8 mouse cellular contexts compared by ENCODE assay signal in the genomic region with DNA sequence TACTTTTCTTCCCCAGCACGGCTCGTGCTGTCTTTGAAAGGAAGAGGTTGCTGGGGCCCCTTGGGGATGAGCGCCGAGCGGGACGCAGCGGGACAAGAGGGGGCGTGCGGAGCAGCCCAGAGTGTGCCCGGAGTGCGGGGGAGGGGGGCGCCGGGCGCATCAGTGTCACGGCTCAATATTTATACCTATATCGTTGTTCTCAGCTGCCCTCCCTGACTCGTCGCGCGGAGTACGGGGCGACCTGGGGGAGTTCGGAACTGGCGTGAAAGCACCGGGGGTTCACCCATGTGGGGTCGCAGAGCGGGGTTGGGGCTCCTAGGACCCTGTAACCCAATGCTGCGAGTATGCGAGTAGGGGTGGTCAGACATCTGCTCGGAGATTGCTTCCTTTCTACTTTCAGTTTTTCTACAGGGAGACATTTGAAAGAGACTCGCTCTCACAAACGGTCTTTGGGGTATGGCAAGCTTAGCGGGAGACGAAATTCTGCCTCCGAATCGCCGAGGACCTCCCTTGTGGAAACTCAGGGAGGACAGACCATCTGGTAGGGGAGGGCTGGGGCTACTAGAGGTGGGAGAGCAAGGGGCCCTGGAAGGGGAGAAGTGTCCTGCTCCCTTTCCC. TPM values are rescaled to one million over a fixed set of nuclear protein-coding genes. Genes with fewer than 3 reads are reported as not detected.
DNase-seq lines count a peak whose midpoint lies in the region; ATAC-seq and TF ChIP-seq lines count a peak whose summit lies in the region.

Gene E030030I06Rik (minus strand): TSS at position 198 of the 618 bp plus-strand sequence.

- under 1% methylated on average over 35 of the region's 37 CpGs for WGBS in forebrain, embryonic 14.5 days
- WGBS in midbrain, embryonic 15.5 days = under 1% methylated on average over 37 of the region's 37 CpGs

- DNase-seq in adrenal gland, postnatal 10 days = peak; percentile 43
- no peak for DNase-seq in adrenal gland, adult 8-10 months
- DNase-seq in testis, postnatal 14 days (ENCODE audit: low spot score) = no peak
- no peak for DNase-seq in forebrain, embryonic 14.5 days (ENCODE audit: low spot score)
- peak; percentile 32 for DNase-seq in kidney, adult 9 months
- no peak for DNase-seq in layer of hippocampus, postnatal 25 days (ENCODE audit: extremely low spot score in 1 of 2, low spot score in 1 of 2)

- ATAC-seq in forebrain, embryonic 14.5 days = peak; percentile 61
- peak; percentile 51 for ATAC-seq in midbrain, embryonic 15.5 days (replicated peaks)

- TF ChIP-seq CTCF in testis, adult 2 months (IDR thresholded peaks at IDR 0.05; ENCODE audit: control insufficient read depth, insufficient read depth, insufficient replicate concordance, low read depth, low read length) = no peak

- no peaks in the 10 kb centered on the region for H3K27me3 ChIP-seq in testis, adult 2 months (ENCODE audit: control insufficient read depth, insufficient read depth, low read length)
- peaks cover 15% of the 10 kb centered on the region for H3K27me3 ChIP-seq in forebrain, embryonic 14.5 days (replicated peaks; ENCODE audit: control insufficient read depth, insufficient read depth, low read length)
- peaks cover 24% of the 10 kb centered on the region for H3K27me3 ChIP-seq in midbrain, embryonic 15.5 days (replicated peaks)

- peak within 1 kb of the TSS; percentile 76 for H3K4me3 ChIP-seq in testis, adult 2 months (ENCODE audit: control insufficient read depth, low read depth, low read length)
- H3K4me3 ChIP-seq in forebrain, embryonic 14.5 days (ENCODE audit: low read depth, low read length) = peak within 1 kb of the TSS; percentile 53
- peak within 1 kb of the TSS; percentile 52 for H3K4me3 ChIP-seq in midbrain, embryonic 15.5 days

- no peaks in the 10 kb centered on the region for H3K36me3 ChIP-seq in testis, adult 2 months (ENCODE audit: control insufficient read depth, insufficient read depth, low read length)
- no peaks in the 10 kb centered on the region for H3K36me3 ChIP-seq in forebrain, embryonic 14.5 days (ENCODE audit: control insufficient read depth, insufficient read depth, low read length)
- H3K36me3 ChIP-seq in midbrain, embryonic 15.5 days (replicated peaks) = no peaks in the 10 kb centered on the region

- peak within 1 kb of the TSS; percentile 64 for H3K9ac ChIP-seq in forebrain, embryonic 14.5 days (ENCODE audit: low read length)
- H3K9ac ChIP-seq in midbrain, embryonic 15.5 days = peak within 1 kb of the TSS; percentile 45; the same call in 1 of the 2 replicates

- peaks cover 14% of the 10 kb centered on the region for H3K4me1 ChIP-seq in testis, adult 2 months (ENCODE audit: control insufficient read depth, insufficient read depth, low read length)
- H3K4me1 ChIP-seq in forebrain, embryonic 14.5 days (ENCODE audit: control insufficient read depth, insufficient read depth, low read length) = no peaks in the 10 kb centered on the region
- H3K4me1 ChIP-seq in midbrain, embryonic 15.5 days = peaks cover 33% of the 10 kb centered on the region

- TF ChIP-seq POLR2A in testis, adult 2 months (IDR thresholded peaks at IDR 0.05; ENCODE audit: control insufficient read depth, low read depth, low read length) = no peak

- peak within 1 kb of the TSS; percentile 92 for H3K4me2 ChIP-seq in forebrain, embryonic 14.5 days (ENCODE audit: low read length)
- peak within 1 kb of the TSS; percentile 92 for H3K4me2 ChIP-seq in midbrain, embryonic 15.5 days

- no peak within 1 kb of the TSS for H3K27ac ChIP-seq in testis, adult 2 months (ENCODE audit: control insufficient read depth, insufficient read depth, low read depth, low read length)
- no peak within 1 kb of the TSS for H3K27ac ChIP-seq in forebrain, embryonic 14.5 days (ENCODE audit: low read depth, low read length)
- H3K27ac ChIP-seq in midbrain, embryonic 15.5 days = no peak within 1 kb of the TSS

- H3K9me3 ChIP-seq in forebrain, embryonic 14.5 days (replicated peaks; ENCODE audit: control insufficient read depth, low read length) = no peaks in the 10 kb centered on the region
- no peaks in the 10 kb centered on the region for H3K9me3 ChIP-seq in midbrain, embryonic 15.5 days

RNA-seq across cellular contexts. Expression of gene E030030I06Rik, which starts in this region (rescaled TPM):
- total RNA-seq in adrenal gland, postnatal 10 days (2021) = 1 to 10 TPM; 6.0 to 8.9 TPM
- total RNA-seq in adrenal gland, adult 8-10 months (2022) = 1 to 10 TPM; 3.8 to 8.9 (median 7.0) TPM
- polyA plus RNA-seq in testis, adult 2 months (2012; rRNA removed) = 0.22 and 1.2 TPM in 2 replicates
- polyA plus RNA-seq in forebrain, embryonic 14.5 days (2014; fragmentation: Nextera tagmentation; extraction: Ambion mirVana) = 5.0 and 6.5 TPM in 2 replicates
- polyA plus RNA-seq in midbrain, embryonic 15.5 days (2015; fragmentation: Nextera tagmentation; extraction: Ambion mirVana) = 2.9 and 4.1 TPM in 2 replicates
- total RNA-seq in layer of hippocampus, postnatal 25 days (2021) = under 1 TPM in 1 of 2 experiments, not detected in 1; 0.31 TPM

Comparison
In these comparisons a context has a peak if more than half of its experiments do, and no peak if none do; other contexts are left out.
1. DNase-seq: peak in adrenal gland, postnatal 10 days (single experiment) and kidney, adult 9 months (single experiment); none in adrenal gland, adult 8-10 months (single experiment), testis, postnatal 14 days (single experiment), forebrain, embryonic 14.5 days (single experiment) and layer of hippocampus, postnatal 25 days (0 of 2).
2. Peak in every context shown above with its lines, with median percentiles within 50 percentile points of each other: H3K4me3 ChIP-seq.